Mouse (Mus musculus) urinary bladder, adult 2 months (tissue): Measurements from ENCODE around the gene Catsperz. TPM values are rescaled to one million over a fixed set of nuclear protein-coding genes. Genes with fewer than 3 reads are reported as not detected.
A peak's percentile ranks its signal among the peaks of the same experiment; 100 is the strongest.

Experiments used
- DNase-seq: peaks from one replicate; pipeline ENCODE4 v3.0.0; 2022; ENCODE audit warnings: low spot score
- polyA plus RNA-seq: library from polyadenylated mRNA; depleted of rRNA; stranded (reverse); fragments of >200 nt; gene quantifications from 2 replicates; pipeline ENCODE4 v1.2.3, GENCODE M21; 2012; rRNA removed

Catsperz gene
- 3.6 and 4.1 TPM in 2 replicates for polyA plus RNA-seq

DNA sequence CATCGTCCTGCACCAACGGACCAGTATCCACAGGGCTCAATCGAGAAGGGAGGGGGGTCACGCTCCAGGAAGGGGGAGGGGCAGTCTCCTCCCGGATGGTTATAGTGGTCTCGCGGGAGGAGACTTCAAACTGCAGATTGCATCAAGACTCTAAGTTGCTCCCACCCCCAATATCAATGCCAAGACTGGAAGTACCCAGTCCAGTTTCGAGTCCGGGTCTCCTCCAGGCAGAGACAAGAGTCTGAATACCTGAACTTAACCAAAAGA, at the start of gene Catsperz:
Gene Catsperz (minus strand): TSS at position 74 of the 267 bp plus-strand sequence.
- DNase-seq = no peak

DNA sequence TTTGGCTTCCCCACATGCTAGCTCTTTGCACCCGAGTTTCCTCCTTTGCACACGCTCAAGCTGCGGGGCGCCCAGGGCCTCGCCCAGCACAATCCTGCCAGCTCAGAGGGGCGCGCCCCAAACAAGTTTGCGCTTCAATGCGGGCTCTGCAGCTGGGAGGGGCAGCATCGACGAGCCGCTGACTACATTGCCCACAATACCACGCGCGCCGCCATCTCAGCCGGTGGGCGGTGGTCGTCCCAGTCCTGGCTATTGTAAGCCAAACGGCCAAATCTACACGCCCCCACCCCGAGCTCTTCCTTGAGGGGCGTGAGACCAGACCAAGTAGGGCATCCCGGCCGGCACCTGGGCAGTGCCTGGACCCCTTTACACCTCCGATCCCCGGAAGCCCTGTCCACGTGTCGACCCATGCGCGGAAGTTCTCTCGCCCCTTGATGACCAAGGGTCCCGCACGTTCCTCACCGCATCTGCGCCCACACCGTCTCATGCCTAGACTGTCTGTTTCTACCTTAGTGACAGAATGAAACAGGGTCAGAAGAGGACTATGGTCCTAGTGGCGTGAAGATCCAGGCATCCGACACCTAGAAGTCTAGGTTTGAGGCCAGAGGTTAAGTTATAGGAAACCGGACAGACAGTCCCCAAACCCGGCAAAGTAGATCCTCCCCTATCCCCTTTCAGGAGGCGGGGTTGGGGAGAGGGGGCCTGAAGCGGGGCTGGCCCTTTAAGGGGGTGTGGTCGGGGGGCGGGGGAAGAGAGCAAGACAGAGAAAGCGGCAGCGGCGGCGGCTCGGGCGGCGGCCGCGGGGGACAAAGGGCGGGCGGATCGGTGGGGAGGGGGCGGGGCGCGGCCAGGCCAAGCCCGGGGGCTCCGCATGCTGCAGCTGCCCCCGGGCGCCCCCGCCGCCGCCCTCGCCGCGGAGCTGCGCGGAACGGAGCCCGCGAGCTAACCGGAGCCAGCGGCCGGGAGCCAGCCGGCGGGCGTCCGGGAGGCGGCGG, 49.3 kb upstream of the Catsperz start, which contains the start of gene Ppp1r14b:
Gene Ppp1r14b (plus strand): TSS at position 758 of the 995 bp plus-strand sequence.
- DNase-seq = peak; percentile 73

DNA sequence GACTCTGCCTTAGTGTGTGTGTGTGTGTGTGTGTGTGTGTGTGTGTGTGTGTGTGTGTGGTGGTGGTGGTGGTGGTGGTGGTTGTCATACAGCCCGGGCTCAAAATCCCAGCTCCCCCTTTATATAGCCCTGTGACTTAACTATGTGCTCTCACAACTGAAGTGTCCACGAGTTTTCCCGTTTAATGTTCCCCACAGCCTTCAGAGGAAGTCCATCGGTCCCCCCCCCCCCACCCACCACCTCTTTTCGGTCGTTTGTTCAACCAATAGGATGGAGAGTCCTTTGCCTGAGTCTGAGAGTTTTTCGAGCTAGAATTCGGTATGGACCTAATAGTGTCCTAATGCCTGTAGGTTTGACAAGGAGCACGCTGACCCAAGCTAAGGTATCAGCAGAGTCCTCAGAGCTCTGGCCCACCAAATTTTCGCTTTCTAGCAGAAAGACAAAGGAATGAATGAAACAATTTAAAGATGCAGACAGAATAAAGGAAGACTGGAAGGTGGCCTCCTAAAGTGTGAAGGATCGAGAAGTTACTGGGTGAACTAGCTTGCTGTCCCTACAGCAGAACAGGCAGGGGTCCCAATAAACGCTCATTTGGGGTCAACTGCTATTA, 48.5 kb upstream of the Catsperz start:
- no peak for DNase-seq

DNA sequence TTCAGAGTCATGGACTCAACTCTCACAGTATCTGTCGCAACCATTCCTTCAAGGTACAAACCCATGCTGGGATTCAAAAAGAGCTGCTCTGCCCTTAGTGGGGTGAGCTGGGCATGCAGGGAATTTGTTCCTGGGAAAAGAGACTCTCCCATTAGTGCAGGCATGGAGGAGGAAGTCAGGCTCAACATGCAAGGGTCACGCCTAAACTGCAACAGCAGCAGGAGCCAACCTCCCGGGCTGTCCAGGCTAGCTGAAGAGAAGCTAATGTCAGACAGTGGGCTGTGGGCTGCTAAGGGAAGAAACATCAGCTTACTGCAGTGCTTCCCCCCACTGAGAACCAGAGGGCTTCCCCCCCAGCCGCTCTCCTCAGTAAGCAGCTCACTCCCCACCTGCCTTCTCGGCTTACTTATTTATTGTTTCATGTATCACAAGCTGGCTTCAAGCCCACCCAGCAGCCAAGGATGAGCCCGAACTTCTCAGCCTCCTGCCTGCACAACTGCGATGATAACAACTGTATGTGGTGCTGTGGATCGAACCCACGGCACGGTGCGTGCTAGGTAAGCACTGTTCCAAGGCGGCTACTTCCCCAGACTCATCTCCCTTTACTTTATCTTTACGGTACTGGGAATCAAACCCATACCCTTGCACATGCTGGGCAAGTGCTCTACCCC, 47.2 kb upstream of the Catsperz start:
- no peak for DNase-seq

DNA sequence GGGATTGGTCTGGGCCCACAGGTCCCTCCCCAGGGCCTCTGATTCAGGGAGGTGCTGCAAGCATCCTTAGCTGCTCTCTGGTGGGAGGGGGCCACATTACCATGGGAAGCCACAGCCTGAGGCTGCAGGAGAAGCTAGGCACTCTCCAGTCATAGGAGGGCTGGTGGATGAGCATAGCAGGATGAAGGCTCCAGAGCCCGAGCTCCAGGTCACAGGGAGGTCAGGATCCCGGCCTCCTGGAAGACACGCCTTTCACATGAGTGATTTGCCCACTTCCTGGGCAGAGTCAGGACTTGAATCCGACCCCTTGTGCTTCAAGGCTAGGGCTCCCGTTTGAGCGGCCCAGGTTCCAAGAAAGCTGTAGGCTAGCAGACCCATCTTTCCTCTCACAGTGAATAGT, 46.5 kb upstream of the Catsperz start:
- DNase-seq = no peak

DNA sequence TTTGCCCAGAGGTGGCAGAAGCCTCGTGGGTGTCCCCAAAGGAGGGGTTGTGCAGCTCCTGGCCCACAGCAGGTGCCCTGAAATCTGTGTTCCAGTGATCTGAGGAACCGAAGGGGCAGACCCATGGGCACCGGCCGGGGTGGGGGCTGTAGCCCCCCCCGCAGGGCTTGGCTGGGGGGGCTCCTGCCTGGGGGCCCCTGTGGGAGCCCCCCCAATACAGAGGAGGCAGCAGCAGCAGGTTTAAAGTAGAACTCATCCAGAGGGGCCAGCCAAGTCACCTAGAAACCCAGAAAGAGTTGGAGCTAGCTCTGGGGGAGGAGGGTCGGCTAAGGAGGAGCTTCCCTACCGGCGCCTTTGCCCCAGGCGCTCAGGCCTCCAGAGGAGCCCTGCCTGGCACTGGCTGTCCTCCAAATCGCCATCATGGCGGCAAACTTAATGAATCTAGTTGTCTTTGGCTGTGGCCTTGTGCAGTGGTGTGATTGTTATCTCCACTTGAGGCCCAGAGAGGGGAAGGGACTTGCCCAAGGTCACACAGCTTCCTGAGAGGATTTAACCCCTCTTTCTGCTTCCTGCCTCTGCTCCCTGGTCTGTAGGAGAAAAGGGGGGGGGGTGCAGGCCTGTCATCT, 45.4 kb upstream of the Catsperz start:
- no peak for DNase-seq

DNA sequence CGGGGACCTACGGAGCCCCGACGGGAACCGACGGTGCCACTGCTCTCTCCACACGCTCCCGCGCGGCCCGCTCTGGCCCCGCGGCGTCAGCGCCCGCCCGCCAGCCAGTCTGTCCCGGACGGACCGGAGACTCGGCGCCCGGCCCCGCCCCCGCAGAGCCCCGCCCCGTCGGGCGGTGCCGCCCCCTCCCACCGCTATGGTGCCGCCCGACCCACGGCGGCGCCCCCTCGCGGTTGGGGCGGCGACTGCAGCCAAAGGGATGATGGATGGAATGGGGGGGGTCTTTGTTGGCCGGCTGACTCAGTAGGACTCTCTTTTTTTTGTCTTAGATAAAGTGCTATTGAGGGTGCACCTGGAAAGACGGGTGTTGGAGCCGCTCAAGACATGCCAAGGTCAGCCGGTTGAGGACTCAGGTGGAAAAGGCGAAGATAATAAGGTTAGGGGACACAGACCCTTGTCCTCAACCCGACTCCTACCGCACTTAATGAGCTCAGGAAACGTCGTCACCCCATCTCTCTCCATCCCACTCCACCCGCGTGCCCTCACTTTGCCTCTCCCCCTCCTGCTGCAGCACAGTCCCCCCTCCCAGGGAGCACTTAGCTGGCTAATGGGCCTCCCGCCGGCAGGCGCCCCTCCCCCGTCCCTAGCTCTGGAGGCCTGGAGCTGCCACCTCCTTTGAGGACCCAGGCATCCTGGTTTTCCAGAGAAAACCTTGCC, 44.6 kb upstream of the Catsperz start:
- peak; percentile 79 for DNase-seq

DNA sequence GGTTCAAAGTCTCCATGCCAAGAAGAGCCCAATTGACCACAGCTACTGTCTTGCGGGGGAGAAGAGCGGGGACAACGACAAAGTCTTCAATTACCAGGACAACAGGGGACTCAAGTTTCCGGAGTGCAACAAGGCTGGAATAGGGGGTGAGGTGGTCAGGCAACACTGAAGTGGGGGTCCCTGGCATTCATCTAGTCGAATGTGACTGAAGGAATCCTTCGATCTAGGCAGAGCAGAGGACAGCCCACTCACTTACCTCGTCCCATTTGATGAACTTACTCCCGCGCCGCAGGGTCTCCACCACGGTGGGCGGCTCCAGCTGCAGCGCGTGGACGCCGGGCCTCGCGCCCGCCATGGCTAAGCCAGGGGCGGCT, 44.1 kb upstream of the Catsperz start:
- no peak for DNase-seq

DNA sequence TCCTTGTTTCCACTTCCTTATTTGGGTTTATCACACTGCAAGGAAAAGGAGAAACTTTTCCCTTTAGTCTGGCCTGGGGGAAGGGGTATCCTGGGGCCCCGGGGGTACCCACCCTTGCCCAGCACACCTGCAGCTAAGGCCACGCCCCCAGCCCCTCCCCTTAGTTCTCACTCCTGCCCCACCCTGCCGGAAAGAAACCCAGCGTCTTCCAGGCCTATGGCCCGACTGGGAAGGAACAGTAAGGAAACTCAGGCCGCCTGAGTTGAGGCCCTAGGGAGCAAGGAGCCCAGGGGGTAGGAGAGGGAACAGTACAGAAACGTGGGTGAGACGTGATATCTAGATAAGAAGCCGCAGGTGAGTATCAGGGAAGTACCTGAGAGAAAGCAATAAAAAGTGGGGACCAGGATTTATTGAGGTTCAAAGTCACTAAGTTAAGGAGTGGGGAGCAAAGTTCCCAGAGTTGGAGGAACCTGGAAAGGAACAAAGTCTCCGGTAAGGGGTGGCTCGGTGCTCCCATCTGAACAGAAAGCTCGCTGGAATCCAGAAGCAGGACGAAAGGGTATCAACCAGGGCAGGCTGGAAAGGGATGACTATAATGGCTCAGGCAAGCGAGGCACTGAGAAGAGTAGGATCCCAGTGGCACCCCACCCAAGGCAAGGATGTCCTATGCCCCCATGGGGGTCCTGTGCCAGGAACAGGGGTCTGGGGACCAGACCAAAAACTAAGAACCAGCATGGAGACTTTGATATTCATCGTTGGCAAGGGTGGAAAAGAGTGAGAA, 43.5 kb upstream of the Catsperz start:
- no peak for DNase-seq

DNA sequence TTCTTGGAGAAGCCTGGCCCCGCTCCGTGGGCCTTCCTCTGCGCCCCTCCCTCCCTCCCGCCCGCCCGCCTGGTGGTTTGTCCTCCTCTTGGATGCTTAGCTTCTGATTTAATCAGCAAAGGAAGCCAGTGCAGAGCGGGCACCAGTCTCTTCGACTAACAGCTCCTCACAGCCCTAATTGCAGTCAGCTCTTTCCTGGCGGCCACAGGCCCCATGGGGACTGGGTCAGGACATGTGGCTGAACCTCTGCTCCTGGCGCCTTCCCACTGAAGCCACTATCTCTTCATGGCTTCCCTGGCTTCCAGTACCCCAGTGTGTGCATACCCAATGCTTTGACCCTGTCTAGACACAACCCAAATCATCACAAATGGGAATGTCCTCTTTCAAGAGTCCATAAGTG, 31.3 kb upstream of the Catsperz start:
- no peak for DNase-seq

DNA sequence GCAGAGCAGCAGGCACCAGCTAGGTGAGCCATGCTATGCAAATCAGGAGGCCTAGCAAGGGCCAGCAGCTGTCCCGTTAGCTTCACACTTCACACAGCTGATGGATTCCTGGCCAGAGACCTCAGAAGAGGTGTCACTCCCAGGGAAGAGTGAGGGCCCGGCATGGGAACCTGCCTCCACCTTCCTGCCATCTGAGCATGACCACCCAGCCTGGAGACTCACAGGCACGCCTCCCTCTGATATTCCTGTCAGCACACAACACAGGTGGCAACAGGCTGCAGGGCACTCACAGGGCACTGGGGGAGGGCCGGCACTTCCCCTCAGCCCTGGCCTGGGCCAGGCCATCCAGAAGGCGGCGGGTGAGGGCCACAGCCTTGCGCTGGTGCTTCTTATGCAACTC, 30.2 kb upstream of the Catsperz start:
- DNase-seq = no peak

DNA sequence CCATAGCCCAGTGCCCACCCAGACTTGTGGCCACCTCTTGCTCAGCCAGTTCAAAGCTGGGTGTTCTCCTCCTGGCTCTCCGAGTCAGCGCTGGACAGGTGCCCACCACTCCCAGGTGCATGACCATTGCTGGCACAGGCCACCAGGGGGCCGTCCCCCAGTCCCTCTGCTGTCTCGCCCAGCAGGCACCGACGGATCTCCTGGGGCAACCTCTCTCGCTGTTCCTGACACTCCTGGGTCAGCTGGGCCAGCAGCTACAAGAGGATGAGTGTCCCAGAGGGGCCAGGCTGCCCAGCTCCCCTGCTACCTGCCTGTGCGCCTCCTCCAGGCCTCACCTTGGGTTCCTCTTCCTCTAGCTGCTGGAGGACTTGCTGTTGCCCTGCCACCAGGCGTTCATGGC, 28.9 kb upstream of the Catsperz start:
- DNase-seq = no peak

DNA sequence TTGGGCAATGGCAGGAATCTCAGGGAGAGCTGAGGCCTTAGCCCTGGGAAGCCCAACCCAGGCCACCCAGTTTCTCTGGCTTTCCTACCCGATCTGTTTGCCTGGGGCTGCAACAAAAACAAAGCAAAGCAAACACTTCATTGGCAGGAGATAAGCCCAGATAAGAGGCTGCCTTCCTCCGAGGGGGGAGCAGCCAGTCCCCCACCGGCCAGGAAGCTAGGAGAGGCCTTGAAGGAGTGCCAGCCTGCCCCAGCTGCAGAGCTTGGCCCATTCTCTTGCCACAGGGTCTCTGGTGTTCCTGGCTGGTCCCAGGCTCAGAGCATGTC, 27.5 kb upstream of the Catsperz start:
- DNase-seq = peak; percentile 57

DNA sequence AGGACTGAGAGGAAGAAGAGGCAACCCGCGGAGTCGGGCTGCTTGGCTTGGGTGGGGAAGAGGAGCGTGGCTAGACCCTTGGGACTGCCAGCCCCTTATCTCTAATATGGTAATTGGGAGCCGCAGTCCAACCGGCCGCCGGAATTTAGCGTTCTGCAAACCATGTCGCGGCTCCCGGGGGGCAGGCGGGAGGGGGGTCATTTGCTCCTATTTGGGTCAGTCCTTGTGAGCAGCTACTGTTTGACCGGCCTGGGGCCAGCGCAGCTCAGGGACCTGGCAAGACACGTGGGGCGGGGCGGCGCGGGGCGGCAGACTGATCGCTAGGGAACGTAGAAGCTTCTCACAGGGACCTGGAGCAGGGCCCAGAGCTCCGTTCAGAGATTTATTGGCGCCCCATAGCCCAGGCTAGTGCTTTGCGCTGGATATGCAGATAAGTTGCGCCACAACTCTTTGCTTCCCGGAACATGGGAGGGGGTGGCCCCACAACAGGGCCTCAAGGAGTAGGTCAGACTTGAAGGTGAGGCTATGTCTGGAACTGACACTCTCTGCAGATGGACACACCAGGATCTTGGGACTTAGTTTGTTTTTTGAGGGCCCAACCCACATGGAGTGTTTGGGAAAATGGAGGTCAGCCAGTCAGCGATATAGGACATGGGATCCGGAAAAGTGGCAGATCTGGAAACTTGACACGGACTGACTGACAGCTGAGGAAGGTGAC, 27.0 kb upstream of the Catsperz start:
- DNase-seq = peak; percentile 81

DNA sequence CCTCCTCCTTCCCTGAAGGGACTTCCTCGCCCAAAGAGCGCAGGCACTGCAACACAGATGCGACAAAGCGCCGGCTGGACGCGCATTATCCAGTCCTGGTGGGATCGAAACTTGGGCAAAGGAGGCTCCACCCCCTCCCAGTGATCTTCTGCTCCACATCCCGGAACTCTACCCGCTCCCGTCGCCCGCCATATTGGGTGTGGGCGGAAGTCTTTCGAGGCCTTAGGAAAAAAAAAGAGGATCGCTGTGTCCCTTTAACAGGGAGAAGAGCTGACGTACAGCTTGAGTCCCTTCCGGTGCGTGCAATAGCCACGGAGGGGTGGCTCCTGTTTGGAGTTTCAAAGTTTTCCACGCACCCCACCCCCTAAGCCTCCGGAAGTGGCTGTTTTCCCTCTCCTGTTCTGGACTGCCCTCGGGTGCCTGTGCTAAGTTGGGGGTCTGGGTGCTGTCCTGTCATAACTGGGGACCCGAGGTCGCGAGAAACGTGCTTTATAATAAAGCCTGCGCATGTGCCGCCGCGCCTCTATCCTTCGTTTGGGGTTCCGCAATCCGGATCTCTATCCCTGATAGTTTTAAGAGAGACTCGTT, 26.3 kb upstream of the Catsperz start:
- peak; percentile 83 for DNase-seq

DNA sequence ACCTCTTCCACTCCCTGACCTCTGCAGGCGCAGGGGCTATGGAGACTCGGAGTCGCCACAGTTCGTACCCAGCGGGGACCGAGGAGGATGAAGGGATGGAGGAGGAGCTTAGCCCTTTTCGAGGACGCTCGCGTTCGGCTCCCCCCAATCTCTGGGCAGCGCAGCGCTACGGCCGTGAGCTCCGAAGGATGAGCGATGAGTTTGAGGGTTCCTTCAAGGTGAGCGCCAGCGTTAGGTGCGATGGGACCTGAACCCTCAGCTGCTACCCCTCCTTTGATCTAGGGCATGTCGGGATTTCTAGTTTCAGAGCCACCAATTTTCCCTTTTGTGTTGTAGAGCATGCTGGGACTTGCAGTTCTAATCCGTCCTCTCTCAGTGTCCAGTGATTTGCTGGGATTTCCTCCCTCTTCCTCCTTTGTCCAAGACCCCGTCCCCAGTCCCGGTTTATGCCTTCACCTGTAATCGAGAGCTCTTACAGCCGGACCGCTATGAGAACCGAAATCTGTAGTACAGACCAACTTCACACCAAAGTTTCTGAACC, 25.5 kb upstream of the Catsperz start:
- peak; percentile 56 for DNase-seq

DNA sequence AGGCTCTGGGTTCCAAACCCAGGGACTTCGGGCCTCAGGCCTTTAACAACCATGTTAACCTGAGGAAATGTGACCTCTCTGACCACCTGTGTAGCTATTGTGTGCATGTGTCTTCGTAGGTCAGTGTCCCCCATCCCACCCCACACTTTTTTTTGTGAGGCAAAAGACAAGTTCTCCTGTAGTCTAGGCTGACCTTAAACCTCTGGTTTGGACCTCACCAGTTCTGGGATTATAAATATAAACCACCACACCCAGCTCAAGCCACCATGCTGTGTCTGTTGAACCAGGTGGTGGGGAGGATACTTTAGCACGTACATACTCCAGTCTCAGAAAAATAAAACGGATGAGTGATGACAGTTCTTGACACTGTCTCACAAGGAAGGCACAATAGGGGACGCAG, 24.8 kb upstream of the Catsperz start:
- no peak for DNase-seq

DNA sequence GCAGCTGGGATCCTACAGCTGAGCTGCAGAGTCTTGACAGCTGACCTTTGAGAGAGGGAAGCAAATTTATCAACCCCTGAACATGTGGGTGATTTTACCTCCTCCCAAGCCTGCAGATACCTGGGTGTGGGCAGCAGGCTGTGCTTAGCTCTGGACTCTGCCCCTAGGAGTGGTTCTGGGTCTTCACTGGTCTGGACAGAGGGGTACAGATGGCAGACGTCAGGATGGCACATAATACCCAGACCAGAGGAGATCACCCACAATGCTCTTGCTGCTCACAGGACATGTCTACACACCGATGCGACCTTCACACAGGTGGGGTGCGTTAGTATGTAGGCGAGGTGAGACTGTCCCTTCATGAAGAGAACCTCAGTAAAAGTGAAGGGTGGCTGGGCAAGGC, 24.4 kb upstream of the Catsperz start:
- DNase-seq = no peak

DNA sequence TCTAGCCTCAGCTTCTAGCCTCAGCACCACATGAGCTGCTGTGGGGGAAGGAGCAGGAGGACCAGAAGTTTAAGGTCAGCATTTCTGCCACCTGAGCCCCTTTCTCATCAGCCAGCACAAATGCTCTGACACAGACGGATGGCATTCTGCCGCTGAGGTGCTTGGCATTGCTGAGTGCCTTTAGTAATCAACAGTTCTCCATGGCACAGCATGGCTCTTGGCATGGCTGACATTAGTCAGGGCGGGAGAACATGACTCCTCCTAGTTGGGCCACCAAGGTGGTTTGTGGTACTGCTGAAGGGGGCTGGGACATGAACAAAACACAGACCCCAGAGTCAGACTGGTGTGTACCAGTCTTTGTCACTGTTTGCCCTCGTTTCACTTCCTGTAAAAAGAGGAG, 23.0 kb upstream of the Catsperz start:
- DNase-seq = no peak

DNA sequence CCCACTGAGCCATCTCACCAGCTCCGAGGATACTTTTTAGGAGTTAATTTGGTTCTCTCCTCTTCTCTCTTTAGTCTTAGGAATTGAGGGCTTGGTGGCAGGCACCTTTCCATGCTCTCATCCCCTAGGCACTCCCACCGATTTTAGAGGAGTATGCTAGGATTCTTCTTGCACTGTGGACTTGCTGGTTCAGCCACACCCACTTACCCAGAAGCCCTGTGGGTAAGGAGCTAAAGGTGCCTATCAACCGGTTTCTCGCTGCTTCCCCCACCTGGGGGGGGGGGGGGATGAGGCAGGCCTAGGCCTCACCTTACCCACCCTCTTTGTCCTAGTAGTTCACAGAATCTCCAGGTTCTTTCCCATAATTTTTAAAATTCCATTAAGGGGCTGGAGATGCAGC, 22.6 kb upstream of the Catsperz start:
- DNase-seq = no peak
